Mouse (Mus musculus): ENCODE measurements around the gene Foxc2. TPM values are rescaled to one million over a fixed set of nuclear protein-coding genes. Genes with fewer than 3 reads are reported as not detected.
A peak's percentile ranks its signal among the peaks of the same experiment; 100 is the strongest.

Gene Foxc2
- polyA plus RNA-seq, 1 experiment from 2014 or later: 6.8 TPM

GRCm38 (mm10) chr8:121124547-121125239 is 8.7 kb downstream of the Foxc2 start:
- Histone ChIP-seq H3K27ac (no peak overlapping the region), H3K36me3 (no peaks in the 10 kb centered on the region), H3K9ac (no peak overlapping the region), H3K9me3 (no peaks in the 10 kb centered on the region), H3K27me3 (peaks cover 99% of the 10 kb centered on the region), H3K4me3 (peak overlapping the region; percentile 38), H3K4me2 (peak overlapping the region; percentile 77), H3K4me1 (peaks cover 41% of the 10 kb centered on the region)
- no peak for ATAC-seq (ENCODE audit: insufficient number of reproducible peaks, low FRiP score, low TSS enrichment, low read depth)
- 10% methylated on average over 17 of the region's 17 CpGs for WGBS

GRCm38 (mm10) chr8:121125311-121125876 is 9.4 kb downstream of the Foxc2 start:
- WGBS: under 1% methylated on average over 35 of the region's 36 CpGs
- peaks cover 36% of the 10 kb centered on the region for H3K4me1 ChIP-seq
- H3K36me3 ChIP-seq: no peaks in the 10 kb centered on the region
- peak; percentile 70 for ATAC-seq (ENCODE audit: insufficient number of reproducible peaks, low FRiP score, low TSS enrichment, low read depth)
- peaks cover 99% of the 10 kb centered on the region for H3K27me3 ChIP-seq
- peak overlapping the region; percentile 38 for H3K4me3 ChIP-seq
- no peaks in the 10 kb centered on the region for H3K9me3 ChIP-seq
- no peak overlapping the region for H3K9ac ChIP-seq
- peak overlapping the region; percentile 77 for H3K4me2 ChIP-seq
- peak overlapping the region; percentile 68 for H3K27ac ChIP-seq

- Histone ChIP-seq H3K4me1 (peaks cover 34% of the 10 kb centered on the region), H3K9me3 (no peaks in the 10 kb centered on the region), H3K27me3 (peaks cover 99% of the 10 kb centered on the region), H3K4me2 (peak overlapping the region; percentile 77; the same call in 1 of the 2 replicates), H3K36me3 (no peaks in the 10 kb centered on the region), H3K9ac (no peak overlapping the region), H3K4me3 (no peak overlapping the region), H3K27ac (no peak overlapping the region)
- 12% methylated on average over 6 of the region's 6 CpGs for WGBS
- no peak for ATAC-seq (ENCODE audit: insufficient number of reproducible peaks, low FRiP score, low TSS enrichment, low read depth)
Observed at GRCm38 (mm10) chr8:121126191-121126590, 10.2 kb downstream of the Foxc2 start.

- H3K4me1 ChIP-seq: peaks cover 34% of the 10 kb centered on the region
- H3K9me3 ChIP-seq: no peaks in the 10 kb centered on the region
- H3K4me2 ChIP-seq: no peak overlapping the region
- ATAC-seq (ENCODE audit: insufficient number of reproducible peaks, low FRiP score, low TSS enrichment, low read depth): no peak
- H3K4me3 ChIP-seq: no peak overlapping the region
- no peaks in the 10 kb centered on the region for H3K36me3 ChIP-seq
- 20% methylated on average over 6 of the region's 6 CpGs for WGBS
- H3K27ac ChIP-seq: no peak overlapping the region
- H3K9ac ChIP-seq: no peak overlapping the region
- peaks cover 96% of the 10 kb centered on the region for H3K27me3 ChIP-seq
Observed at GRCm38 (mm10) chr8:121126694-121127093, 10.7 kb downstream of the Foxc2 start.

- no peaks in the 10 kb centered on the region for H3K9me3 ChIP-seq
- peaks cover 96% of the 10 kb centered on the region for H3K27me3 ChIP-seq
- WGBS: 14% methylated on average over 11 of the region's 11 CpGs
- peaks cover 34% of the 10 kb centered on the region for H3K4me1 ChIP-seq
- no peak overlapping the region for H3K9ac ChIP-seq
- H3K36me3 ChIP-seq: no peaks in the 10 kb centered on the region
- H3K4me3 ChIP-seq: no peak overlapping the region
- H3K27ac ChIP-seq: no peak overlapping the region
- H3K4me2 ChIP-seq: no peak overlapping the region
- no peak for ATAC-seq (ENCODE audit: insufficient number of reproducible peaks, low FRiP score, low TSS enrichment, low read depth)
Observed at GRCm38 (mm10) chr8:121127291-121127701, 11.3 kb downstream of the Foxc2 start.

GRCm38 (mm10) chr8:121127756-121128375 is 11.9 kb downstream of the Foxc2 start, which contains the start of gene Foxl1:
Gene Foxl1, plus strand, starts transcription at chr8:121127940.
- Histone ChIP-seq H3K27ac (no peak within 1 kb of the TSS), H3K4me2 (peak within 1 kb of the TSS; percentile 41), H3K9me3 (no peaks in the 10 kb centered on the region), H3K4me1 (peaks cover 34% of the 10 kb centered on the region), H3K9ac (no peak within 1 kb of the TSS), H3K36me3 (no peaks in the 10 kb centered on the region), H3K27me3 (peaks cover 96% of the 10 kb centered on the region), H3K4me3 (peak within 1 kb of the TSS; percentile 25)
- WGBS: 8% methylated on average over 43 of the region's 43 CpGs
- no peak for ATAC-seq (ENCODE audit: insufficient number of reproducible peaks, low FRiP score, low TSS enrichment, low read depth)

GRCm38 (mm10) chr8:121128531-121129264 is 12.7 kb downstream of the Foxc2 start:
- Histone ChIP-seq H3K27me3 (peaks cover 93% of the 10 kb centered on the region), H3K27ac (no peak overlapping the region), H3K9me3 (no peaks in the 10 kb centered on the region), H3K36me3 (no peaks in the 10 kb centered on the region), H3K4me2 (peak overlapping the region; percentile 41), H3K4me1 (peaks cover 34% of the 10 kb centered on the region), H3K9ac (no peak overlapping the region), H3K4me3 (peak overlapping the region; percentile 25)
- 9% methylated on average over 55 of the region's 55 CpGs for WGBS
- no peak for ATAC-seq (ENCODE audit: insufficient number of reproducible peaks, low FRiP score, low TSS enrichment, low read depth)

- WGBS: 30% methylated on average over 16 of the region's 16 CpGs
Observed at GRCm38 (mm10) chr8:121129265-121129940, 13.4 kb downstream of the Foxc2 start.

GRCm38 (mm10) chr8:121130522-121130921 is 14.6 kb downstream of the Foxc2 start:
- Histone ChIP-seq H3K9me3 (no peaks in the 10 kb centered on the region), H3K4me2 (no peak overlapping the region), H3K27me3 (peaks cover 79% of the 10 kb centered on the region), H3K36me3 (no peaks in the 10 kb centered on the region), H3K4me3 (no peak overlapping the region), H3K4me1 (peaks cover 24% of the 10 kb centered on the region), H3K27ac (no peak overlapping the region), H3K9ac (no peak overlapping the region)
- WGBS: 43% methylated on average over 5 of the region's 5 CpGs
- ATAC-seq (ENCODE audit: insufficient number of reproducible peaks, low FRiP score, low TSS enrichment, low read depth): no peak

More at GRCm38 (mm10) chr8:121129265-121129940, 13.4 kb downstream of the Foxc2 start:
- no peak overlapping the region for H3K27ac ChIP-seq
- H3K36me3 ChIP-seq: no peaks in the 10 kb centered on the region
- no peak overlapping the region for H3K9ac ChIP-seq
- no peak overlapping the region for H3K4me3 ChIP-seq
- ATAC-seq (ENCODE audit: insufficient number of reproducible peaks, low FRiP score, low TSS enrichment, low read depth): no peak
- peaks cover 90% of the 10 kb centered on the region for H3K27me3 ChIP-seq
- H3K4me2 ChIP-seq: no peak overlapping the region
- peaks cover 34% of the 10 kb centered on the region for H3K4me1 ChIP-seq
- no peaks in the 10 kb centered on the region for H3K9me3 ChIP-seq

- Histone ChIP-seq H3K4me2 (no peak overlapping the region), H3K9me3 (no peaks in the 10 kb centered on the region), H3K4me3 (no peak overlapping the region), H3K36me3 (peaks cover 2% of the 10 kb centered on the region; the same call in 1 of the 2 replicates), H3K9ac (no peak overlapping the region), H3K27ac (no peak overlapping the region), H3K27me3 (peaks cover 54% of the 10 kb centered on the region), H3K4me1 (peaks cover 12% of the 10 kb centered on the region)
- ATAC-seq (ENCODE audit: insufficient number of reproducible peaks, low FRiP score, low TSS enrichment, low read depth): no peak
- 53% methylated on average over 5 of the region's 5 CpGs for whole genome bisulfite sequencing
Observed at GRCm38 (mm10) chr8:121132961-121133513, 17.1 kb downstream of the Foxc2 start.

- H3K4me1 ChIP-seq: peaks cover 2% of the 10 kb centered on the region
- no peaks in the 10 kb centered on the region for H3K9me3 ChIP-seq
- H3K36me3 ChIP-seq: peaks cover 2% of the 10 kb centered on the region; the same call in 1 of the 2 replicates
- peaks cover 43% of the 10 kb centered on the region for H3K27me3 ChIP-seq
- H3K27ac ChIP-seq: no peak overlapping the region
- H3K9ac ChIP-seq: no peak overlapping the region
- no peak overlapping the region for H3K4me3 ChIP-seq
- 0 out of 2 replicates have a peak, but pooled peaks have one; percentile 16 for ATAC-seq (ENCODE audit: insufficient number of reproducible peaks, low FRiP score, low TSS enrichment, low read depth)
- no peak overlapping the region for H3K4me2 ChIP-seq
- 82% methylated on average over 10 of the region's 10 CpGs for WGBS
Observed at GRCm38 (mm10) chr8:121134102-121134501, 18.1 kb downstream of the Foxc2 start.
